Mouse (Mus musculus): ENCODE results near the gene Cfl1. TPM values are rescaled to one million over a fixed set of nuclear protein-coding genes. Genes with fewer than 3 reads are reported as not detected.

Cfl1 gene
- polyA plus RNA-seq, 1 experiment from 2014 or later, result 3,620 TPM

GRCm38 (mm10) chr19:5511074-5511632 is 20.9 kb downstream of the Cfl1 start:
- DNase-seq (ENCODE audit: low spot score) (no peak), ATAC-seq (ENCODE audit: low FRiP score) (no peak)
- H3K9me3 ChIP-seq (ENCODE audit: control insufficient read depth, low read length), result no peaks in the 10 kb centered on the region
- H3K4me3 ChIP-seq (replicated peaks; ENCODE audit: low read length), result peak overlapping the region; percentile 52
- no peaks in the 10 kb centered on the region for H3K36me3 ChIP-seq (replicated peaks; ENCODE audit: control insufficient read depth, insufficient read depth)
- peaks cover 17% of the 10 kb centered on the region for H3K4me1 ChIP-seq (replicated peaks; ENCODE audit: control insufficient read depth, insufficient read depth, low read length)
- H3K4me2 ChIP-seq (replicated peaks), result peak overlapping the region; percentile 87
- peak overlapping the region; percentile 22; the same call in 1 of the 2 replicates for H3K27ac ChIP-seq
- peak overlapping the region; percentile 62 for H3K9ac ChIP-seq
- H3K27me3 ChIP-seq (ENCODE audit: control insufficient read depth, insufficient read depth, low read length), result no peaks in the 10 kb centered on the region
- 55% methylated on average over 15 of the region's 15 CpGs for WGBS

- no peak overlapping the region for H3K27ac ChIP-seq
- no peaks in the 10 kb centered on the region for H3K36me3 ChIP-seq (replicated peaks; ENCODE audit: control insufficient read depth, insufficient read depth)
- DNase-seq (ENCODE audit: low spot score), result no peak
- H3K4me1 ChIP-seq (replicated peaks; ENCODE audit: control insufficient read depth, insufficient read depth, low read length), result peaks cover 17% of the 10 kb centered on the region
- H3K9me3 ChIP-seq (ENCODE audit: control insufficient read depth, low read length), result no peaks in the 10 kb centered on the region
- ATAC-seq (ENCODE audit: low FRiP score), result no peak
- no peak overlapping the region for H3K4me3 ChIP-seq (replicated peaks; ENCODE audit: low read length)
- no peaks in the 10 kb centered on the region for H3K27me3 ChIP-seq (ENCODE audit: control insufficient read depth, insufficient read depth, low read length)
- H3K4me2 ChIP-seq (replicated peaks), result no peak overlapping the region
- WGBS, result 75% methylated on average over 12 of the region's 12 CpGs
- H3K9ac ChIP-seq, result no peak overlapping the region
These were observed 22.1 kb downstream of the Cfl1 start for GRCm38 (mm10) chr19:5512091-5513004.

GRCm38 (mm10) chr19:5513005-5513349 is 22.7 kb downstream of the Cfl1 start:
- Histone ChIP-seq H3K4me2 (replicated peaks) (no peak overlapping the region), H3K9me3 (ENCODE audit: control insufficient read depth, low read length) (no peaks in the 10 kb centered on the region), H3K27ac (no peak overlapping the region), H3K4me1 (replicated peaks; ENCODE audit: control insufficient read depth, insufficient read depth, low read length) (peaks cover 17% of the 10 kb centered on the region), H3K36me3 (replicated peaks; ENCODE audit: control insufficient read depth, insufficient read depth) (no peaks in the 10 kb centered on the region), H3K27me3 (ENCODE audit: control insufficient read depth, insufficient read depth, low read length) (no peaks in the 10 kb centered on the region), H3K9ac (no peak overlapping the region), H3K4me3 (replicated peaks; ENCODE audit: low read length) (no peak overlapping the region)
- DNase-seq (ENCODE audit: low spot score) (no peak), ATAC-seq (ENCODE audit: low FRiP score) (no peak)
- 90% methylated on average over 3 of the region's 3 CpGs for WGBS

DNA sequence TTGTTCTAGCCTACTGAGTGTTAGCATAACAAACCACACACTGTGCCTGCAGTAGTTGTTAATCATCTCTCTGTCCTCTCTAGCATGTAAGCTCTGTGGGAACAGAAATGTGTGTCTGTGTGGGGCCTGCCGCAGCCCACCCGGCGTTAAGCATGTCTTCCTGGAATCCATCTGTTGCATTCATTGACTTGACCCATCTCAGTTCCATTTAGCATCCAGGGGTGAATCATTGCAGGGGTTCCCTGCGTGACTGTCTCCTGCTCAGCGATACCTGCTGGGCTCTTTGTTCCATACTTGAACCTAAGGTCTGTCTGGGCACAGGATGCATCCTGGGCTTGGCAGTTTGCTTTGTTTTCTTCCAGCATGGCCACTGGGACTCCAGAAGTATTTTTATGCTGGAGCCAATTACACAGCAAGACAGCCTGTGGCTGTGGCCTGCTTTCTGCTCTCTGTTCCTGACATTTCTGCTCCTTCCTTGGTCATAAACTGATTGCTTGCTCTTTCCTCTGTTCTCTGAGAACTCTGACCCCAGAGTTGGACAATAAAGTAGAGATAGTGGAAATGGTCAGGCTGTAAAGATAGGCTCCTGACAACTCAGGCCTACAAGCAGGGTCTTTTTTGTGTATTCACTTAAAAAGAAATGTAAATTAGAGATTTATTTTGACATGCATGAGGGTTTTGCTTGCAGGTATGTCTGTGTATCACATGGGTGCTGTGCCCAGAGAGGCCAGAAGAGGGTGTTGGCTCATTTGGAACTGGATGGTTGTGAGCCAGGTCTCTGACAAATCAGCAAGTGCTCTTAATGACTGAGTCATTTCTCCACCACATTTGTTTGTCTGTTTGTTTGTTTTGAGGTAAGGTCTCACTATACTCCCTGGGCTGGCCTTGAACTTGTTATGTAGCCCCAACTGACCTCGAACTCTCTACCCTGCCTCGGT is 25.9 kb downstream of the Cfl1 start:
- H3K9ac ChIP-seq, result no peak overlapping the region
- no peaks in the 10 kb centered on the region for H3K27me3 ChIP-seq (ENCODE audit: control insufficient read depth, insufficient read depth, low read length)
- no peak overlapping the region for H3K27ac ChIP-seq
- no peaks in the 10 kb centered on the region for H3K9me3 ChIP-seq (ENCODE audit: control insufficient read depth, low read length)
- no peaks in the 10 kb centered on the region for H3K36me3 ChIP-seq (replicated peaks; ENCODE audit: control insufficient read depth, insufficient read depth)
- no peak overlapping the region for H3K4me2 ChIP-seq (replicated peaks)
- ATAC-seq (ENCODE audit: low FRiP score), result no peak
- WGBS, result 65% methylated on average over 7 of the region's 7 CpGs
- no peak overlapping the region for H3K4me3 ChIP-seq (replicated peaks; ENCODE audit: low read length)
- DNase-seq (ENCODE audit: low spot score), result no peak
- peaks cover 5% of the 10 kb centered on the region; the same call in 1 of the 2 replicates for H3K4me1 ChIP-seq (replicated peaks; ENCODE audit: control insufficient read depth, insufficient read depth, low read length)

- ATAC-seq (ENCODE audit: low FRiP score), result no peak
- WGBS, result 80% methylated on average over 8 of the region's 8 CpGs
These were observed 26.8 kb downstream of the Cfl1 start for GRCm38 (mm10) chr19:5516906-5517505.

DNA sequence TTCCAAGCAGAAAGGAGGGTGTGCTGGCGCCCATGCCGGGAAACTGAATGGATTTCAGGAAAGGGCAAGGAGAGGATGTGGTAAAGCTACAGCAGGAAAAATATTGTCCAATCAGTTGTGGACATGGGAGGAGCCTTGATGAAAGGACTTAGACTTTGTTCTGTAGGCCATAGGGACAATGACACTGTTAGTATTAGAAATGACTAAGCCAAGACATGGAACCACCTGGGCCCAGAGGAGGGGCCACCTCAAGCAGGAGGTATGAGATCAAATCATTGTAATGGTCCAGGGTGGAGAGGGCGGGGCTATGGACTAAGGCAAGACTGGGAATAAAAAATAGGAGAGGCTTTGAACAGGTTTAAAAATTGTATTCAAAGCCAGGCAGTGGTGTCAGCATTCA is 28.5 kb downstream of the Cfl1 start:
- H3K4me2 ChIP-seq (replicated peaks), result no peak overlapping the region
- WGBS, result 89% methylated on average over 3 of the region's 3 CpGs
- DNase-seq (ENCODE audit: low spot score) (no peak), ATAC-seq (ENCODE audit: low FRiP score) (no peak)
- no peaks in the 10 kb centered on the region for H3K36me3 ChIP-seq (replicated peaks; ENCODE audit: control insufficient read depth, insufficient read depth)
- H3K27ac ChIP-seq, result no peak overlapping the region
- no peaks in the 10 kb centered on the region for H3K4me1 ChIP-seq (replicated peaks; ENCODE audit: control insufficient read depth, insufficient read depth, low read length)
- H3K9ac ChIP-seq, result no peak overlapping the region
- no peaks in the 10 kb centered on the region for H3K27me3 ChIP-seq (ENCODE audit: control insufficient read depth, insufficient read depth, low read length)
- H3K4me3 ChIP-seq (replicated peaks; ENCODE audit: low read length), result no peak overlapping the region
- H3K9me3 ChIP-seq (ENCODE audit: control insufficient read depth, low read length), result no peaks in the 10 kb centered on the region

More at GRCm38 (mm10) chr19:5516906-5517505, 26.8 kb downstream of the Cfl1 start:
- Histone ChIP-seq H3K4me1 (replicated peaks; ENCODE audit: control insufficient read depth, insufficient read depth, low read length) (0 out of 2 replicates have a peak, but pooled peaks cover 2% of the 10 kb centered on the region), H3K27me3 (ENCODE audit: control insufficient read depth, insufficient read depth, low read length) (no peaks in the 10 kb centered on the region), H3K27ac (no peak overlapping the region), H3K9me3 (ENCODE audit: control insufficient read depth, low read length) (no peaks in the 10 kb centered on the region), H3K4me3 (replicated peaks; ENCODE audit: low read length) (no peak overlapping the region), H3K9ac (no peak overlapping the region), H3K4me2 (replicated peaks) (no peak overlapping the region), H3K36me3 (replicated peaks; ENCODE audit: control insufficient read depth, insufficient read depth) (no peaks in the 10 kb centered on the region)
- no peak for DNase-seq (ENCODE audit: low spot score)

DNA sequence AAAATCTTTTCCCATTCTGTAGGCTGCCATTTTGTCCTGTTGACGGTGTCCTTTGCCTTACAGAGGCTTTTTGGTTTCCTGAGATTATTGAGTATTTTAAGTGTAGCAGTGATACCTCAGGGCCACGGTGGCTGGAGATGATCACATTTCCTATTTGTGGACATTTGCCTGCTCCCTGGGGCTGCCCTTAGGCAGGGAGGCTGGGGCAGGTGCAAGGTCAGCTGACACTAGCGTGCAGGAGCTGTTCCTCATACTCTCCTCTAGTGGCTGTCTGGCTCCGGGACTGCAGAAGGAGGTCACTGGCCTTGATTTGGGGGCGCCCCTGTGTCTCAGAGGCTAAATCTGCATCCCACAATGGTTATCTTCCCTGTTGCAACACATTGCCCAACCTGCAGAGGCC is 34.9 kb downstream of the Cfl1 start:
- Histone ChIP-seq H3K9me3 (ENCODE audit: control insufficient read depth, low read length) (no peaks in the 10 kb centered on the region), H3K4me2 (replicated peaks) (no peak overlapping the region), H3K4me1 (replicated peaks; ENCODE audit: control insufficient read depth, insufficient read depth, low read length) (no peaks in the 10 kb centered on the region), H3K9ac (no peak overlapping the region), H3K36me3 (replicated peaks; ENCODE audit: control insufficient read depth, insufficient read depth) (no peaks in the 10 kb centered on the region), H3K27me3 (ENCODE audit: control insufficient read depth, insufficient read depth, low read length) (no peaks in the 10 kb centered on the region), H3K27ac (no peak overlapping the region), H3K4me3 (replicated peaks; ENCODE audit: low read length) (no peak overlapping the region)
- DNase-seq (ENCODE audit: low spot score) (no peak), ATAC-seq (ENCODE audit: low FRiP score) (no peak)
- WGBS, result 71% methylated on average over 5 of the region's 5 CpGs

DNA sequence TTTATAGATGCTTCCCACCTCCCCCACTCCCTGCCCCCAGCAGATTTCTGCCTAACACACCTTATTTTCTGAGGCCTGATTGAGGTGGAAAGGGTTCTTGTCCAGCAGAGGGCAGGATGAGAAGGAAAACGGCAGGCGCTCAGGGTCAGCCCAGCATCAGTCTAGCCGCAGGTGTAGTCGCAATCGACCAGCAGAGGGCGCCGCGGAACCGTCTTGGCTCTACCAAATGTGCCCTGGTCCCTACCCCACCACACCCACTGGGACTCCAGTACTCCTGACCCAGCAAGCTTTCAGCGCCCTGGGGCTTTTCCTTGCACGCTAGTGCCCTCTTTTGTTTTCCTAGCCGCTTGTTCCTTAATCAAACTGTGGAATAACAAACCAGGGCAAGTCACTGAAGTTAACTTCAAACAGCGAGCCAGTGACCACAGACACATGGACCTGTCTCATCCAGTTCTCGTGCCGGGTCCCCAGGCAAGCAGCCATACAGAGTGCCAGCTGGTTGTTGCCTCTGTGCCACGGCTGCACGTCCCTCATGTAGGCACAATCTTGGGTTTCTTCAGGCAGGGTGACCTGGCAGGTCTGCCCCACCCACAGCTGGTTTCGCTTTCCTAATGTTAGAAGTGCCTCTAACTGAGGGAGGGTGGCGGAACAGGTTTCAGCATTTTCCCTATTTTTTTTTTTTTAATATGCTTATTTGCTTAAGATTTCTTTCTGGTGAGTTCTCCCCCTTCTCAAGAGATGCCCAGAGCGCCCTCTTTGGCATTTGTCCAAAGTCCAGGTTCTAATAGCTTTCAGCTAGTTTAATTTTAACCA is 39.3 kb downstream of the Cfl1 start:
- WGBS, result 13% methylated on average over 20 of the region's 20 CpGs
- no peak overlapping the region for H3K4me3 ChIP-seq (replicated peaks; ENCODE audit: low read length)
- peak overlapping the region; percentile 28 for H3K4me2 ChIP-seq (replicated peaks)
- H3K4me1 ChIP-seq (replicated peaks; ENCODE audit: control insufficient read depth, insufficient read depth, low read length), result no peaks in the 10 kb centered on the region
- H3K36me3 ChIP-seq (replicated peaks; ENCODE audit: control insufficient read depth, insufficient read depth), result no peaks in the 10 kb centered on the region
- DNase-seq (ENCODE audit: low spot score) (peak; percentile 83), ATAC-seq (ENCODE audit: low FRiP score) (peak; percentile 82)
- no peak overlapping the region for H3K9ac ChIP-seq
- H3K9me3 ChIP-seq (ENCODE audit: control insufficient read depth, low read length), result no peaks in the 10 kb centered on the region
- H3K27ac ChIP-seq, result no peak overlapping the region
- H3K27me3 ChIP-seq (ENCODE audit: control insufficient read depth, insufficient read depth, low read length), result peaks cover 9% of the 10 kb centered on the region; the same call in 1 of the 2 replicates

Measured in hindbrain, embryonic 14.5 days (tissue).